Mouse (Mus musculus): ENCODE measurements around the gene Rfx4.

The Rfx4 gene

GRCm38 (mm10) chr10:84815676-84816436, 60.0 kb downstream of the Rfx4 start:
- no peak for DNase-seq

DNA sequence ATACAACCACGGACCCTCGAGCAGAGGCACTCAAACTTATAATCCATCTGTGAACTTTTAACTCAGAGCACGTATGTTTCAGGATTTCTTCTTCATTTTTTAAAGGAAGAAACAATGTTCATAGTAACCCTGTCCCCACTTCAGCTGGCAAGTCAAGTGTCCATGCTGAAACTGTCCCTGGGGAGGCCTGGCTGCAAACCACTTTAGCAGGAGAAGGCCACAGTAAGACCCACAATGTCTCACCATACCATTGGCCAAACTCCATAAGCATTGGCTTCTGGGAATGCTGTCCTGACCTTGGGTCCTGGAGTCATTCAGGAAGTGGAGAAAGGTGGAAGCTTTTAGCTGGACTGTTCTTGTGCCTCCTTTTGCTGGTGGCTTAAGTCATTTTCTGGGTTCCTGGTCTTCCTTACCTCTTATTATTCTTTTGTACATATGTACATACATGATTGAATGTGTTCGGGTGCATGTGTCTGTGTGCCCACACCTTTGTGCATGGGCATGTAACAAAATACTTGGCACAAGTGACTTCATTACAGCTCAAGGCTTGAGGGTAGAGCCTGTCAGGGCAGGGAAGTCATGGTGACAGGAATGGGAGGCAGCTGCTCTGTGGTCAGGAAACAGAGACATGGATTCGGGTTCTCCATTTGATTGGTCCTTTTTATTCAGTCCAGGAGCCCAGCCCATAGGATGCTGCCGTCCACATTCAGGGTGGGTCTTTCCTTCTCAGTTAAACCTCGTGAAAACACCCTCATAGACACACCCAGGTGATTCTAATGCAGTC, 61.4 kb downstream of the Rfx4 start:
- DNase-seq: no peak

GRCm38 (mm10) chr10:84819669-84820068, 63.8 kb downstream of the Rfx4 start:
- no peak for DNase-seq

GRCm38 (mm10) chr10:84820230-84820629, 64.4 kb downstream of the Rfx4 start:
- no peak for DNase-seq

DNA sequence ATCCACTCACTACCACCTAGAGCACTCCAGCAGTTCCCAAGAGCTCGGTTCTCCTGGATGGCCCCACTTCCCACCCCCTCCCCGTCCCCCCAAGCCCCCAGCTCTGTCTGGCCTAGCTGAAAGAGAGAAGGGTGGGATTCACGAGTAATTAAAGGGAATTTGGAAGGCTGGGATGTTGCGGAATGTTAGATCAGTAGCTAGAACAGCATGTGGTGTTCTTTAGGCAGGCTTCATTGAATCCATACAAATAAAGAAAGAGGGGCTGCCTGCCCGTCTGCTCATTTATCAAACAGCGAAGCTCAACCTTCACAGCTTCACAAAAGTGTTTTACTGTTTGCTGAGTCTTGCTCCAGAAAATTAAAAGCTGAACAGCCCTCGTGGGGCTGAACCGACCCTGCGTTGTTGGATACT, 66.9 kb downstream of the Rfx4 start:
- no peak for DNase-seq

DNA sequence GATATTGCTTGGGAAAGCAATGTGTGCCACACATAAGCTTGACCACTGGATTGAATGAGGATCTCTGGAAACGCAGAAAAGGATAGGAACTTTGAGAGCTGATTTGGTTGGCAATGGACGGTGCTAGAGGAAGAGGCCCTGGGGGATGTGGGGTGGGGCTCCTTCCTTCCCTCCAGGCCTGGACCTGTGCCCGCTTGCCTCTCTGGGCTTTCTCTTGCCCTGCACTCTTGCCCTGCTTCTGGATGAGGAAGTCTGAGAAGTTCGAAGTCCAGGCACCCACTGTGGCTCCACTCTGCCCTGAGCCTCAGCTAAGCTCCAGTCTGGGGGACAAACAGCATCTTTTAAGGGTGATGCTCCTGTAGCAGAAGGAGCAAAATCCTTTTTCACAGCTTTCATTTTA, 67.8 kb downstream of the Rfx4 start:
- DNase-seq: no peak

- DNase-seq: no peak
These were observed 73.1 kb downstream of the Rfx4 start for GRCm38 (mm10) chr10:84829009-84829408.

DNA sequence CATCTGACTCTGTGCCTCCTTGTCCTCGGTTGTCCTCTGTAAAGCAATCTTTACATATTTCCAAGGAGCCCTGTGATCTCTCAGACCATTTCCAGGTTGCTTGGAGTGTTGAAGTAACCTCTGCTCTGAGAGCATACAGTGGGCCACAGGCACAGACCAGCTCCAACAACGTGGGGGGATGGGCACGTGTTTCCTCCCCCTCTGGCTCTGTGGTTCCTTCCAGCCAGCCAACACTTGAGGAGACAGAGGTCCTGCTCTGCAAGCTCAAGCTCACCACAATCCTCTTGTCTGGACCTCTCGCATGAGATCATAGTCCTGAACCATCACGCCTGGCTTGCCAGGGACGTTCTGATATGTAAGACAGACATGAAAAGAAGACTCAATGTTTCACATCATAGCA, 79.7 kb downstream of the Rfx4 start:
- DNase-seq: no peak

- DNase-seq: peak; percentile 53 to 55
These were observed 80.2 kb downstream of the Rfx4 start for GRCm38 (mm10) chr10:84836104-84836503.

GRCm38 (mm10) chr10:84837355-84837754, 81.5 kb downstream of the Rfx4 start:
- no peak for DNase-seq

DNA sequence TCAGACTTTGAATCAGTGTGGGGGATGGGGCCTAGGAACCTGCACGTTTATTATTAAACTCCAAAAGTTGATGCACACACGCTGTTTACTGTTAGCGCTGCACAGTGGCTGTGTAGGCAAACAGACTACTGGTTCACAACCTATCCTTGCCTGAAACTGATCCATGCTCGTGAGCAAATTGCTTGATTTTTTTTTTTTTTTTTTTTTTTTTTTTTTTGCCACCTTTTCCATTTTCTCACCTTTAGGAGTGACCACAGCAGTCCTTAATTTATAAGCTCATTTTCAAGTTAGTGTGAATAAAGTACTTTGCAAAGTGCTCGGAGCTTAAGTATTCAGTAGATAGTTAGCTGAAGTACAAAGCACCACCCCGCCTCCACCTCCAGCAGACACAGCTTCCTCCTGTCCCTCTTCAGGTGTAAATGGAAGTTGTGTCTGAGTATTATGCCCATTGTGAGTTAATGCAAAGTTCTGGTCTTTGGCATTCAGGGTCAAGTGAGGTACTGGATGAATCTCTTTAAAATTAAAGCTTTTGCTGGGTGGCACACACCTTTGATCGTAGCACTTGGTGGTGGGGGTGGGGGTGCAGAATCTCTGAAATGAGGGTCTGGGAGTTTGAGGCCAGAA, 83.1 kb downstream of the Rfx4 start:
- DNase-seq: no peak

DNA sequence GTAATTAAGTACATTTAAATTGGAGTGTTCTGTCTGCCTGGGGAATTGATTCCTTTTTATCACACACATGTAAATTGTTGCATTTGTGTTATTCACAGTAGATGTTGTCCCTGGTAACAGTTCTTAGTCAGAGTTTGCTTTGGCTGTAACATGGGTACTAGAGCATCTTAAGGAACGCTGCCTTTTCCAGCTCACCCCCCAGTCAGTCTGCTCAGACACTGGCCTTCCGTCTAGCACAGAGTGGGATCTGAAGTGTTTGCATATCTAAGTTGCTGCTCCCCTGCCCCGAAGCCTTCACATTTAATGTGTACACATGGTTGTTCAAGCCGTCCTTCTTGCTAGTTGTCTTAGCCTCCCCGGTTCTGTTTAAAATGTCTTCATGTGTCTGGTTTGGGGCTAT, 90.8 kb downstream of the Rfx4 start:
- DNase-seq: no peak

- DNase-seq: peak; percentile 93 to 95
These were observed 96.4 kb downstream of the Rfx4 start for GRCm38 (mm10) chr10:84851981-84852979.

GRCm38 (mm10) chr10:84854059-84854458, 98.2 kb downstream of the Rfx4 start:
- no peak for DNase-seq

GRCm38 (mm10) chr10:84855466-84855865, 99.6 kb downstream of the Rfx4 start:
- no peak for DNase-seq

- DNase-seq: no peak
These were observed 102.5 kb downstream of the Rfx4 start for GRCm38 (mm10) chr10:84858371-84858770.

DNA sequence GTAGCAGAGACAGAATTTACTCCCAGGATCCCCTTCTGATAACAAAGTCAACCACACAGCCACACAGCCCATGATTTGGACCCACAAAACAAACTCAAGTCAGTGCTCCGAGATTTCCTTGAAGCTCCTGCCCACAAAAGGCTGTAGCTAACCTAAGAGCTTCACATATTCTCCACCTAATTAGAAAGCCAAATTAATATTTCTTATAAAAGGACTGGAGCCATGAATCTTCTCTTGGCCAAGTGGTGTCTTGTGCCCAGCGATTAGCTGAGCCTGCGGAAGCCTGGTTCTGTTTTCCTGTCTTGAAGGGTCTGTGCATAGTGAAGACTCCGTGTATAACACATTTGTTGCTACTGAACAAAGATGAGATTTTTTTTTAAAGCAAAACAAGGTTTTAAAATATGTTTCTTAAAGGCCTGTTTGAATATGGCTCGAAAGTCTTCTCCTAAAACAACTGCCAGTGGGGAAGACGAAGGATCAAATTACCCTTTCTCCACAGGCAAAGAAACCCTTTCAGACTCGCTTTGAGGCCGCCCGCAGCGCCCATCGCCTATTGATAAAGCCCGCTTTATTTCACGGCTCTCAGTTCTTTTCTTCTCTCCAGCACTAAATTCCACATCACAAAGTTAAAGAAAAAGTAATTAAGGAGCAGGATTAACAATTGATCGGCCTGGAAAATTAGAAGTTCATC, 103.1 kb downstream of the Rfx4 start:
- DNase-seq: no peak

- DNase-seq: no peak
These were observed 103.9 kb downstream of the Rfx4 start for GRCm38 (mm10) chr10:84859556-84860380.

GRCm38 (mm10) chr10:84863488-84863887, 107.6 kb downstream of the Rfx4 start:
- DNase-seq: no peak

DNA sequence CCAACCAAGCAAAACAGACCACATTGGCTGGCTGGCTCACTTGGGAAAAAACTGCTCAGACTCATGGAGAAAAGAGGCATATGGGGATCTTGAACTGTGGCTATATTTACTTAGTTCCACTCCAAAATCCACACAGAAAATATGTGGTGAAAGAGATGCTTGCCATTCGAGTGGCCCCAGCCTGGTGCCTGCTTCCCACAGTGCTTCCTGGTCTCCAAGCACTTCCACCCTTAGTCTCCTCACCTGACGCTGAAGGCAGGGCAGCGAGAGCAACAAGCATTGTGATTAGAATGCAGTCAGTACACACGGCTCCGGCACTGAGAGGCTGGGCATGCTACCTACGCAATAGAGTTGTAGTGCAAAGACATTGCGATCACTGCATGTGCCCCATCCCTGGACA, 111.7 kb downstream of the Rfx4 start:
- DNase-seq: no peak

DNA sequence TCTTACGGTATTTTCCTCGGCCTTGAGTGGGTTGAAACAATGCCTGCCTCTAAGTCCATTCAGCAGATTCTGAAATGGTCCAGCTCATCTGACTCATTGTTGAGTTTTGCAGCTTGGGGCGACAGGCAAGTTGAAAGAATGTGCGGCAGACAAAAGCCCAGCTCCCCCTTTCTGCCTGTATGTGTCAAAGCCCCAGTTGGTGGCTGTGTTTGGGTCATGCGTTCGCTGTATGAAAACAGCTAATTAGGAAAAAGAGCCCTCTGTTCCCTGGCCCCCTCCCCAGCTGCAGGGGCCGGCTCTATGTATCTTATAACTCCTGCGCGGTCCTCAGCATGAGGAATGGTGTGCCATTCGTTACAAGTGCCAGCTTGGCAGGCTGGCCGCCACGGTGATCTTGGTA, 115.4 kb downstream of the Rfx4 start:
- DNase-seq: no peak

Data from cerebellum, postnatal 14 days (tissue).